Mouse (Mus musculus): Measurements from ENCODE around the gene Plbd2.

The Plbd2 gene

GRCm38 (mm10) chr5:120503144-120503795 is at the start of gene Plbd2:
Plbd2 (minus strand) TSS chr5:120503625.
- peak; percentile 79 for DNase-seq (ENCODE audit: low spot score)

GRCm38 (mm10) chr5:120550673-120551072 is 47.2 kb upstream of the Plbd2 start:
- DNase-seq (ENCODE audit: low spot score): no peak

- no peak for DNase-seq (ENCODE audit: low spot score)
These were observed 46.7 kb upstream of the Plbd2 start for GRCm38 (mm10) chr5:120550137-120550536.

- DNase-seq (ENCODE audit: low spot score): no peak
These were observed 44.9 kb upstream of the Plbd2 start for GRCm38 (mm10) chr5:120548236-120548850.

GRCm38 (mm10) chr5:120536632-120537031 is 33.2 kb upstream of the Plbd2 start:
- no peak for DNase-seq (ENCODE audit: low spot score)

- DNase-seq (ENCODE audit: low spot score): no peak
These were observed 32.6 kb upstream of the Plbd2 start for GRCm38 (mm10) chr5:120536046-120536445.

GRCm38 (mm10) chr5:120534686-120535075 is 31.3 kb upstream of the Plbd2 start:
- no peak for DNase-seq (ENCODE audit: low spot score)

GRCm38 (mm10) chr5:120534071-120534685 is 30.8 kb upstream of the Plbd2 start:
- DNase-seq (ENCODE audit: low spot score): no peak

- DNase-seq (ENCODE audit: low spot score): no peak
These were observed 28.2 kb upstream of the Plbd2 start for GRCm38 (mm10) chr5:120531631-120532030.

GRCm38 (mm10) chr5:120527296-120527964 is 24.0 kb upstream of the Plbd2 start:
- DNase-seq (ENCODE audit: low spot score): no peak

GRCm38 (mm10) chr5:120526311-120526710 is 22.9 kb upstream of the Plbd2 start:
- no peak for DNase-seq (ENCODE audit: low spot score)

GRCm38 (mm10) chr5:120525737-120526136 is 22.3 kb upstream of the Plbd2 start:
- DNase-seq (ENCODE audit: low spot score): no peak

GRCm38 (mm10) chr5:120524736-120525135 is 21.3 kb upstream of the Plbd2 start:
- no peak for DNase-seq (ENCODE audit: low spot score)

GRCm38 (mm10) chr5:120522649-120523048 is 19.2 kb upstream of the Plbd2 start:
- DNase-seq (ENCODE audit: low spot score): no peak

GRCm38 (mm10) chr5:120517552-120517951 is 14.1 kb upstream of the Plbd2 start:
- DNase-seq (ENCODE audit: low spot score): no peak

GRCm38 (mm10) chr5:120516221-120516984 is 13.0 kb upstream of the Plbd2 start:
- peak; percentile 31 for DNase-seq (ENCODE audit: low spot score)

- no peak for DNase-seq (ENCODE audit: low spot score)
These were observed 12.0 kb upstream of the Plbd2 start for GRCm38 (mm10) chr5:120515451-120515850.

- DNase-seq (ENCODE audit: low spot score): no peak
These were observed 11.3 kb upstream of the Plbd2 start for GRCm38 (mm10) chr5:120514754-120515153.

GRCm38 (mm10) chr5:120514031-120514677 is 10.7 kb upstream of the Plbd2 start:
- DNase-seq (ENCODE audit: low spot score): no peak

GRCm38 (mm10) chr5:120512911-120513555 is 9.6 kb upstream of the Plbd2 start:
- no peak for DNase-seq (ENCODE audit: low spot score)

GRCm38 (mm10) chr5:120511643-120512220 is 8.3 kb upstream of the Plbd2 start:
- DNase-seq (ENCODE audit: low spot score): no peak

All from ovary, postnatal 36 days (tissue).